Mouse (Mus musculus) forebrain, embryonic 14.5 days (tissue): ENCODE measurements around the gene Cand2. TPM values are rescaled to one million over a fixed set of nuclear protein-coding genes. Genes with fewer than 3 reads are reported as not detected.

Experiments used
- ATAC-seq: fragments of 200-750 bp; cut with Nextera tagmentation; 2 replicates; pipeline ENCODE4 v1.8.0; 2017; ENCODE audit warnings: mild to moderate bottlenecking, moderate library complexity
- DNase-seq: peaks from one replicate; pipeline ENCODE4 v3.0.0-alpha.2; 2015; ENCODE audit warnings: low spot score
- H3K27ac ChIP-seq: fragments of 300-500 bp; sonication (generic); 2 replicates; pipeline ENCODE4 v1.5.1; 2014; ENCODE audit warnings: low read depth, mild to moderate bottlenecking, control low read depth, low read length, moderate library complexity
- H3K27me3 ChIP-seq: fragments of 300-500 bp; sonication (generic); replicated peaks from 2 replicates; pipeline ENCODE4 v1.6.1; 2014; ENCODE audit warnings: low read length, control low read depth, mixed read lengths; ENCODE audit not compliant: control insufficient read depth, insufficient read depth
- H3K36me3 ChIP-seq: fragments of 300-500 bp; sonication (generic); 2 replicates; pipeline ENCODE4 v1.6.1; 2014; ENCODE audit warnings: low read length, control low read depth; ENCODE audit not compliant: control insufficient read depth, insufficient read depth
- H3K4me1 ChIP-seq: fragments of 300-500 bp; sonication (generic); 2 replicates; pipeline ENCODE4 v1.6.1; 2014; ENCODE audit warnings: antibody characterized with exemption, low read length, control low read depth; ENCODE audit not compliant: control insufficient read depth, insufficient read depth
- H3K4me2 ChIP-seq: fragments of 300-500 bp; sonication (generic); 2 replicates; pipeline ENCODE4 v1.6.1; 2014; ENCODE audit warnings: mild to moderate bottlenecking, control low read depth, low read length
- H3K4me3 ChIP-seq: fragments of 300-500 bp; sonication (generic); 2 replicates; pipeline ENCODE4 v1.5.1; 2014; ENCODE audit warnings: low read depth, low read length, control low read depth
- H3K9ac ChIP-seq: fragments of 300-500 bp; sonication (generic); 2 replicates; pipeline ENCODE4 v1.6.1; 2014; ENCODE audit warnings: mild to moderate bottlenecking, low read length, control low read depth, moderate library complexity
- H3K9me3 ChIP-seq: fragments of 300-500 bp; sonication (generic); replicated peaks from 2 replicates; pipeline ENCODE4 v1.6.1; 2016; ENCODE audit warnings: low read length, control low read depth, mixed read lengths; ENCODE audit not compliant: control insufficient read depth
- WGBS: fragments of 180-500 bp; shearing (Covaris S2); extraction: QIAGEN DNeasy Blood & Tissue Kit; methylation state at CpG from one replicate; pipeline ENCODE4 v1.1.7; 2014; 5-methylcytosine and 5-hydroxymethylcytosine counted together
- microRNA-seq: library from miRNA; unstranded; fragments of <30 nt; microRNA quantifications from one replicate; pipeline ENCODE4, GENCODE M21; 2016
- polyA plus RNA-seq: library from polyadenylated mRNA; unstranded; fragments of >200 nt; fragmentation: Nextera tagmentation; extraction: Ambion mirVana; gene quantifications from 2 replicates; pipeline ENCODE4 v1.2.1, GENCODE M21; 2014

Gene Cand2
- polyA plus RNA-seq, 1 experiment from 2014 or later, result 14.4 TPM

DNA sequence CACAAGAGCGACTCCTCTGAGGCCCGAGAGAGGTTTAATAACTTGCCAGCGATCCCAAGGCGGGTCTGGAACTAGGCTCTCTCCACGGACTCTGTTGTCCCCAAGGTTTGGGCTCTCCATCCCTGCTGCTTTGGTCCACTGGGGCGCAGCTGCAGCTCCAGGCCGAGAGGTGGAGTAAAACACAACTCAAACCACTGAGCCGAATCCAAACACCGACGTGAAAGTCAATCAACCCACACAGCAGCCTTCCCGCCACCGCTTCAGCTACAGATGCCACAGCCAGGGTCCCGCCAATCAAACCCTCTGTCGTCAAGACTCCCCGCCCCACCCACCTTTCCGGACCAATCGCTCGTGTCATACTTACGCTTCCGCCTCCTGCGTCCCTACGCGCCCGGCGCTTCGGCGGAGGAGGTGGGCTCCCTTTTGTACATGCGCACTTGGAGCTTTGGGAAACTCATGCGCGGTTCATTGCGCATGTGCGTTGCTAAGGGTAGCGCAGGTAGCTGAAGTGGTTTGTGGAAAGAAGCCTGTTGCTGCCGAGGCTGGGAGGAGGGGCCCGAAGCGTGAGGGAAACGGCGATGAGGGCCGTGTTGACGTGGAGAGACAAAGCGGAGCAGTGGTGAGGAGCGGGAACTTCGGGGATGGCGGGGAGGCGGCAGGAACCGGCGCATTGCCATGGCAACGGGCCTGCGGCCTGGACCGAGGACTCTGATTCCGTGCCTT, 78.9 kb downstream of the Cand2 start, which contains the start of the genes Mbd4 and Ift122:
Gene Mbd4, minus strand, starts transcription at position 281 of the 723 bp plus-strand sequence.
Gene Ift122, plus strand, starts transcription at position 380 of the 723 bp plus-strand sequence.
- H3K27me3 ChIP-seq, result no peaks in the 10 kb centered on the region
- H3K27ac ChIP-seq, result peak within 1 kb of the TSS; percentile 77
- WGBS, result under 1% methylated on average over 51 of the region's 51 CpGs
- H3K36me3 ChIP-seq, result peaks cover 19% of the 10 kb centered on the region
- H3K4me2 ChIP-seq, result peak within 1 kb of the TSS; percentile 53
- ATAC-seq (peak; percentile 99), DNase-seq (peak; percentile 100)
- peak within 1 kb of the TSS; percentile 49 for H3K9ac ChIP-seq
- H3K4me1 ChIP-seq, result peaks cover 6% of the 10 kb centered on the region
- no peaks in the 10 kb centered on the region for H3K9me3 ChIP-seq
- H3K4me3 ChIP-seq, result peak within 1 kb of the TSS; percentile 42

DNA sequence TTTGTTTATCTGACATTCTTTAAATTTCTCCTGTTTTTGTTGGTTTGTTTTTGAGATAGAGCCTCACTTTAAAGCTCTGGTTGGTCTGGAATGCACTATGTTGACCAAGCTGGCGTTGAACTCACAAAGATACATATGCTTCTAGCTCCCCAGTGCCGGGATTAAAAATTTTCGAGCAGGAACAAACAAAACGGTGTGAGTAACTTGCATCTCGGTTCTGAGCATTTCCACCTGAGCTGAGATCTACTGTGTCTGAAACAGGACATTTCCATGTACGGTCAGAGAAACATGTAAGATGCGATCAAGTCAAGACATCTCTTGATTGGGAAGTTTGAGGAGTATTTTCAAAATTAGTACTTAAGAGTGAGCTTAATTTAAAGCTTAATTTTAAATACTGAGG, 79.6 kb downstream of the Cand2 start:
- no peak for ATAC-seq
- WGBS, result 40% methylated on average over 7 of the region's 7 CpGs
- DNase-seq, result no peak

GRCm38 (mm10) chr6:115854432-115854831, 80.1 kb downstream of the Cand2 start:
- WGBS, result 75% methylated on average over 2 of the region's 2 CpGs
- no peak for ATAC-seq

More for the DNA sequence above, 79.6 kb downstream of the Cand2 start:
- H3K27me3 ChIP-seq, result no peaks in the 10 kb centered on the region
- H3K27ac ChIP-seq, result peak overlapping the region; percentile 77
- peak overlapping the region; percentile 42 for H3K4me3 ChIP-seq
- peak overlapping the region; percentile 53 for H3K4me2 ChIP-seq
- H3K9ac ChIP-seq, result peak overlapping the region; percentile 49
- H3K36me3 ChIP-seq, result peaks cover 12% of the 10 kb centered on the region
- peaks cover 6% of the 10 kb centered on the region for H3K4me1 ChIP-seq
- no peaks in the 10 kb centered on the region for H3K9me3 ChIP-seq

More at GRCm38 (mm10) chr6:115854432-115854831, 80.1 kb downstream of the Cand2 start:
- Histone ChIP-seq H3K27me3 (no peaks in the 10 kb centered on the region), H3K27ac (no peak overlapping the region), H3K4me1 (peaks cover 6% of the 10 kb centered on the region), H3K4me2 (no peak overlapping the region), H3K9ac (no peak overlapping the region), H3K9me3 (no peaks in the 10 kb centered on the region), H3K36me3 (peaks cover 8% of the 10 kb centered on the region; the same call in 1 of the 2 replicates), H3K4me3 (no peak overlapping the region)
- DNase-seq, result peak; percentile 6

Small RNAs within 50 kb of the gene (microRNA-seq; reads per million reads assigned to microRNA genes)
- gene Mir7660, result not detected

Other genes with a start within 250 kb of the Cand2 start
- gene Tsen2, start 229.9 kb upstream of the Cand2 start, polyA plus RNA-seq, result 40.9 and 45.8 TPM in 2 replicates
- 0.14 and 0.30 TPM in 2 replicates for gene Mkrn2os, start 182.0 kb upstream of the Cand2 start, polyA plus RNA-seq
- 44.0 and 47.2 TPM in 2 replicates for gene Mkrn2, start 172.6 kb upstream of the Cand2 start, polyA plus RNA-seq
- 150 and 158 TPM in 2 replicates for gene Raf1, start 97.9 kb upstream of the Cand2 start, polyA plus RNA-seq
- 0.56 and 0.90 TPM in 2 replicates for gene Tmem40, start 12.1 kb upstream of the Cand2 start, polyA plus RNA-seq
- 1,359 and 1,743 TPM in 2 replicates for gene Rpl32, start 34.2 kb downstream of the Cand2 start, polyA plus RNA-seq
- gene Efcab12, start 63.9 kb downstream of the Cand2 start, polyA plus RNA-seq, result 1.4 and 1.6 TPM in 2 replicates
- 9.3 and 11.3 TPM in 2 replicates for gene Mbd4, start 78.8 kb downstream of the Cand2 start, polyA plus RNA-seq
- 16.9 and 23.2 TPM in 2 replicates for gene Ift122, start 78.9 kb downstream of the Cand2 start, polyA plus RNA-seq
- gene Rho, start 157.2 kb downstream of the Cand2 start, polyA plus RNA-seq, result 0.19 and 0.30 TPM in 2 replicates
- gene H1foo, start 170.4 kb downstream of the Cand2 start, polyA plus RNA-seq, result not detected in 2 replicates
- 15.3 and 19.6 TPM in 2 replicates for gene Plxnd1, start 220.5 kb downstream of the Cand2 start, polyA plus RNA-seq